Mouse (Mus musculus) myocyte (in vitro differentiated cells): ENCODE measurements at regions not wholly inside any gene's neighbourhood (a gene's known extent, or its start where the extent isn't known, plus 50 kb on each side); places are given as distances from the start of the nearest gene placed in this dataset.

Experiments used
- H3K27me3 ChIP-seq: one replicate; pipeline ENCODE4 v1.6.1; 2011; ENCODE audit not compliant: control insufficient read depth, insufficient read depth, insufficient read length
- H3K36me3 ChIP-seq: one replicate; pipeline ENCODE4 v1.6.1; 2011; ENCODE audit not compliant: control insufficient read depth, insufficient read depth
- H3K4me2 ChIP-seq: one replicate; pipeline ENCODE4 v1.6.1; 2011; ENCODE audit warnings: low read depth, control low read depth
- H3K4me3 ChIP-seq: one replicate; pipeline ENCODE4 v1.5.1; 2011; ENCODE audit warnings: mild to moderate bottlenecking, control low read depth, moderate library complexity
- H3K79me2 ChIP-seq: one replicate; pipeline ENCODE4 v1.6.1; 2011; ENCODE audit not compliant: control insufficient read depth, insufficient read depth
- H3ac ChIP-seq: one replicate; pipeline ENCODE4 v1.6.1; 2011; ENCODE audit not compliant: control insufficient read depth, insufficient read length
- CEBPB ChIP-seq: IDR thresholded peaks from 2 replicates; pipeline ENCODE4 v1.6.1; 2011; ENCODE audit warnings: mild to moderate bottlenecking, moderate library complexity; ENCODE audit not compliant: poor library complexity, insufficient read depth, severe bottlenecking
- E2F4 ChIP-seq: IDR thresholded peaks from one replicate; pipeline ENCODE4 v1.6.1; 2011; ENCODE audit warnings: mild to moderate bottlenecking, control low read depth, moderate library complexity; ENCODE audit not compliant: insufficient read depth
- MAX ChIP-seq: IDR thresholded peaks from one replicate; pipeline ENCODE4 v1.6.1; 2011; ENCODE audit warnings: low read depth, mild to moderate bottlenecking, control low read depth
- MYOD1 ChIP-seq, 3 experiments: IDR thresholded peaks; one replicate each; pipeline ENCODE4 v1.6.1; 2011; ENCODE audit warnings: control low read depth in 2 of 3, low read depth in 2 of 3, mild to moderate bottlenecking in 2 of 3, moderate library complexity in 1 of 3; ENCODE audit not compliant: insufficient read length in 2 of 3, control insufficient read depth in 1 of 3
- MYOG ChIP-seq, 3 experiments: IDR thresholded peaks; one replicate each; pipeline ENCODE4 v1.6.1; 2011; ENCODE audit warnings: control low read depth in 2 of 3, low read depth in 2 of 3, mild to moderate bottlenecking in 2 of 3; ENCODE audit not compliant: insufficient read length in 2 of 3, control insufficient read depth in 1 of 3, insufficient read depth in 1 of 3
- POLR2A ChIP-seq: IDR thresholded peaks from one replicate; pipeline ENCODE4 v1.6.1; 2011; ENCODE audit warnings: low read depth, mild to moderate bottlenecking, control low read depth, moderate library complexity; ENCODE audit not compliant: insufficient read length
- POLR2AphosphoS2 ChIP-seq: IDR thresholded peaks from one replicate; pipeline ENCODE4 v1.6.1; 2011; ENCODE audit warnings: low read depth, control low read depth; ENCODE audit not compliant: insufficient read length
- REST ChIP-seq: IDR thresholded peaks from one replicate; pipeline ENCODE4 v1.6.1; 2011; ENCODE audit warnings: mild to moderate bottlenecking, control low read depth, moderate library complexity; ENCODE audit not compliant: insufficient read depth, insufficient read length
- SRF ChIP-seq: IDR thresholded peaks from one replicate; pipeline ENCODE4 v1.6.1; 2011; ENCODE audit warnings: low read depth; ENCODE audit not compliant: control insufficient read depth, insufficient read length
- TCF12 ChIP-seq: IDR thresholded peaks from one replicate; pipeline ENCODE4 v1.6.1; 2011; ENCODE audit warnings: mild to moderate bottlenecking, control low read depth; ENCODE audit not compliant: poor library complexity, insufficient read depth, severe bottlenecking
- TCF3 ChIP-seq: IDR thresholded peaks from one replicate; pipeline ENCODE4 v1.6.1; 2011; ENCODE audit warnings: low read depth, control low read depth; ENCODE audit not compliant: insufficient read length
- USF1 ChIP-seq: IDR thresholded peaks from one replicate; pipeline ENCODE4 v1.6.1; 2011; ENCODE audit warnings: low read depth, mild to moderate bottlenecking, control low read depth, moderate library complexity

DNA sequence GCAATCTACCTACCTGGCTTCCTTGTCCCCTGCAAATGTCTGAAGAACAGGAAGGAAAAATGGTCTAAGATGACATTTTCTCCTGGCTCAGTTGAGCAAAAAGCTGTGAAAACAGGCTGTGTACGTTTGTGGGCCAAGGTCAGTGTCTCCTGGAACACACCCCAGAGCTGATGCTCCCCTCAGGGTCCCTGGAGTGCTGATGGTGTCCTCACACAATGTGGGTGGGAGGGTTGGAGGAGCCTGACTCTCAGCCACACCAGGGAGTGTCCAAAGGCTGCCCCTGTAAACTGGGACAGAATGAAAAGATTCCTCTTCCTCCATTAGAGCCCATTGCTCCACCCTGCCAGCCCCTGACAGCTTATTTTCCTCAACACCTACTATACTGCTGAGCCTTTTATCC, 112.8 kb upstream of the Smim23 start:
- no peak overlapping the region for H3K4me2 ChIP-seq
- no peaks in the 10 kb centered on the region for H3K36me3 ChIP-seq
- no peak overlapping the region for H3K4me3 ChIP-seq
- TF ChIP-seq TCF12 (no peak), POLR2AphosphoS2 (no peak), SRF (no peak), MYOD1 (IDR thresholded peaks at IDR 0.05; ENCODE audit: control insufficient read depth in 1 of 3, insufficient read length in 2 of 3, low read depth in 2 of 3) (no peak), E2F4 (no peak), POLR2A (no peak), MYOG (IDR thresholded peaks at IDR 0.05; ENCODE audit: control insufficient read depth in 1 of 3, insufficient read depth in 1 of 3, insufficient read length in 2 of 3, low read depth in 2 of 3) (no peak), CEBPB (no peak), MAX (no peak), REST (no peak), TCF3 (no peak), USF1 (no peak)
- no peaks in the 10 kb centered on the region for H3K27me3 ChIP-seq
- H3ac ChIP-seq = no peak overlapping the region
- H3K79me2 ChIP-seq = no peaks in the 10 kb centered on the region

DNA sequence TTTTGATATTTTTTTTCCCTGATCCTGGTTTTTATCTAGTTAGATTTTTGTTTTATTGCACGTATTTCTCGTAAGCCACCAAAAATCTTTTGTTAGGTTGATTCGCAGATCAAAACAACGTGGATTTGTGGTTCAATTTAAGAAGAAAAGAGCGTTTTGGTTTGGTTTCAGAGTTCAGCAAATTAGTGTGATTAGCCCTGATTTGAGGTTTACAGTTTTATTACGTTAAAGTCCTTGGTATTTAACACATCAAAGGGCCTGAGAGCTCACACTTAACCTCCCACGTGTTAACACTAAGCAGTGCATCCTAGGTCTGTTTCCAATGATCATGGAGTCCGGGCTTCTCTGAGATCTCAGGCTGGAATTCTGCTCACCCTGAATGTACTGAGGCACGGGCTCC, 107.5 kb upstream of the Smim23 start:
- Histone ChIP-seq H3K79me2 (no peaks in the 10 kb centered on the region), H3ac (no peak overlapping the region), H3K27me3 (no peaks in the 10 kb centered on the region), H3K36me3 (no peaks in the 10 kb centered on the region), H3K4me2 (no peak overlapping the region), H3K4me3 (no peak overlapping the region)
- no peak for TF ChIP-seq CEBPB
- no peak for TF ChIP-seq REST
- TF ChIP-seq USF1 = no peak
- no peak for TF ChIP-seq POLR2AphosphoS2
- no peak for TF ChIP-seq E2F4
- TF ChIP-seq POLR2A = no peak
- TF ChIP-seq MYOG (IDR thresholded peaks at IDR 0.05; ENCODE audit: control insufficient read depth in 1 of 3, insufficient read depth in 1 of 3, insufficient read length in 2 of 3, low read depth in 2 of 3) = no peak
- TF ChIP-seq MYOD1 (IDR thresholded peaks at IDR 0.05; ENCODE audit: control insufficient read depth in 1 of 3, insufficient read length in 2 of 3, low read depth in 2 of 3) = no peak
- no peak for TF ChIP-seq MAX
- TF ChIP-seq TCF12 = no peak
- no peak for TF ChIP-seq TCF3
- TF ChIP-seq SRF = no peak

DNA sequence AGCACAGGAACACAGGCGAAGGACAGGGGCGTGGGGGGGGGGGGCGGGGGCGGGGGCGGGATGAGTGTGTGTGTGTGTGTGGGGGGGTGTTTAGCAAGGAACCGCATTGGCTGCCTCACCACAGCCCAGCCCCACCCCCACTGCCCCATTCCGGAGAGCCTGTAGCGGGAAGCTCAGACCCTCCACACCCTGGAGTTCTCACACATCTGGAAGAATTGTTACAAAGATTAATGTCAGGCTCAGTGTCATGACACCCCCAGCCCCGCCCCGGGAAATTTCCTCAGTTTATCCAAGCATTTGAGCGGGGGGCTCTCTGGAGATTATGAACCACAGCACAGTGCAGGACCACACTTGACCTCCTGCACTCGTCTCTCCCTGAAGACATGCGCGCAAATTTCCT, 106.6 kb upstream of the Smim23 start:
- no peaks in the 10 kb centered on the region for H3K27me3 ChIP-seq
- H3K4me3 ChIP-seq = no peak overlapping the region
- H3K4me2 ChIP-seq = no peak overlapping the region
- H3ac ChIP-seq = no peak overlapping the region
- H3K79me2 ChIP-seq = no peaks in the 10 kb centered on the region
- TF ChIP-seq CEBPB (no peak), MYOG (IDR thresholded peaks at IDR 0.05; ENCODE audit: control insufficient read depth in 1 of 3, insufficient read depth in 1 of 3, insufficient read length in 2 of 3, low read depth in 2 of 3) (no peak), TCF12 (no peak), SRF (no peak), POLR2AphosphoS2 (no peak), MYOD1 (IDR thresholded peaks at IDR 0.05; ENCODE audit: control insufficient read depth in 1 of 3, insufficient read length in 2 of 3, low read depth in 2 of 3) (no peak), REST (no peak), POLR2A (no peak), TCF3 (no peak), MAX (no peak)
- no peaks in the 10 kb centered on the region for H3K36me3 ChIP-seq

DNA sequence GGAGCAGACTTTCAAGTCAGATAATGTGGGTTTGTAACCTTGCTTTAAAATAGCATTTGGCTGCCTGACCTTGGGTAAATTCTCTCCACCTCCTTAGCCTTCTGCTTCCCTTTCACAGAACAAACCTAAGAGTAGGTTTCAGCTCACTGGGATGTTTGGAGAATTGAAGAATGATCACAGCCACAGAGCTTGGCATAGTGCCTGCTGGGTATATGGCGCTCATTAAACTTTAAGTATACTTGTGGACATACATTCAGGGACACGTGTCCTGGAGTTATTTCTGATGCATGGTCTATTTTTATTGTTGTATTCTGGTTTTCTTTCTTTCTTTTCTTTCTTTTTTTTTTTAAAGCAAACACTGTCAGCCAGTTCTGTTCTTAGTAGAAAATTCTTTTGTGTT, 104.4 kb upstream of the Smim23 start:
- H3K4me2 ChIP-seq = no peak overlapping the region
- TF ChIP-seq POLR2AphosphoS2 (no peak), MAX (no peak), POLR2A (no peak), MYOD1 (IDR thresholded peaks at IDR 0.05; ENCODE audit: control insufficient read depth in 1 of 3, insufficient read length in 2 of 3, low read depth in 2 of 3) (no peak), SRF (no peak), TCF12 (no peak), TCF3 (no peak), CEBPB (no peak), REST (no peak), E2F4 (no peak), MYOG (IDR thresholded peaks at IDR 0.05; ENCODE audit: control insufficient read depth in 1 of 3, insufficient read depth in 1 of 3, insufficient read length in 2 of 3, low read depth in 2 of 3) (no peak), USF1 (no peak)
- no peak overlapping the region for H3K4me3 ChIP-seq
- H3ac ChIP-seq = no peak overlapping the region
- H3K27me3 ChIP-seq = no peaks in the 10 kb centered on the region
- no peaks in the 10 kb centered on the region for H3K79me2 ChIP-seq
- H3K36me3 ChIP-seq = no peaks in the 10 kb centered on the region
